Mouse (Mus musculus): ENCODE measurements around the gene Celsr2.

Celsr2 gene

GRCm38 (mm10) chr3:108414857-108415830, at the start of gene Celsr2:
Celsr2 (minus strand) TSS chr3:108415552.
- DNase-seq (ENCODE audit: low spot score in 2 of 2): no peak

- peak in 1 of 2 experiments; percentile 25 for DNase-seq (ENCODE audit: low spot score in 2 of 2)
Observed at GRCm38 (mm10) chr3:108458866-108459265, 43.5 kb upstream of the Celsr2 start.

GRCm38 (mm10) chr3:108458380-108458779, 43.0 kb upstream of the Celsr2 start:
- DNase-seq (ENCODE audit: low spot score in 2 of 2): no peak

- no peak for DNase-seq (ENCODE audit: low spot score in 2 of 2)
Observed at GRCm38 (mm10) chr3:108454172-108454571, 38.8 kb upstream of the Celsr2 start.

GRCm38 (mm10) chr3:108451969-108452368, 36.6 kb upstream of the Celsr2 start:
- no peak for DNase-seq (ENCODE audit: low spot score in 2 of 2)

GRCm38 (mm10) chr3:108445366-108445705, 30.0 kb upstream of the Celsr2 start:
- no peak for DNase-seq (ENCODE audit: low spot score in 2 of 2)

- peak; percentile 86 to 91 for DNase-seq (ENCODE audit: low spot score in 2 of 2)
Observed at GRCm38 (mm10) chr3:108444698-108445365, 29.5 kb upstream of the Celsr2 start, which contains the start of gene Sars. Sars (minus strand) TSS chr3:108445209.

- no peak for DNase-seq (ENCODE audit: low spot score in 2 of 2)
Observed at GRCm38 (mm10) chr3:108444029-108444428, 28.7 kb upstream of the Celsr2 start.

GRCm38 (mm10) chr3:108436380-108436714, 21.0 kb upstream of the Celsr2 start:
- no peak for DNase-seq (ENCODE audit: low spot score in 2 of 2)

- DNase-seq (ENCODE audit: low spot score in 2 of 2): no peak
Observed at GRCm38 (mm10) chr3:108435701-108436379, 20.5 kb upstream of the Celsr2 start.

GRCm38 (mm10) chr3:108433881-108434495, 18.6 kb upstream of the Celsr2 start:
- no peak for DNase-seq (ENCODE audit: low spot score in 2 of 2)

- no peak for DNase-seq (ENCODE audit: low spot score in 2 of 2)
Observed at GRCm38 (mm10) chr3:108433188-108433880, 18.0 kb upstream of the Celsr2 start.

GRCm38 (mm10) chr3:108432542-108433187, 17.3 kb upstream of the Celsr2 start:
- DNase-seq (ENCODE audit: low spot score in 2 of 2): no peak

GRCm38 (mm10) chr3:108425624-108426018, 10.3 kb upstream of the Celsr2 start:
- no peak for DNase-seq (ENCODE audit: low spot score in 2 of 2)

GRCm38 (mm10) chr3:108424944-108425623, 9.7 kb upstream of the Celsr2 start:
- no peak for DNase-seq (ENCODE audit: low spot score in 2 of 2)

GRCm38 (mm10) chr3:108423844-108424801, 8.8 kb upstream of the Celsr2 start:
- DNase-seq (ENCODE audit: low spot score in 2 of 2): no peak

GRCm38 (mm10) chr3:108423006-108423405, 7.7 kb upstream of the Celsr2 start:
- no peak for DNase-seq (ENCODE audit: low spot score in 2 of 2)

GRCm38 (mm10) chr3:108415831-108416223, 475 bp upstream of the Celsr2 start:
- DNase-seq (ENCODE audit: low spot score in 2 of 2): peak in 1 of 2 experiments; percentile 50

Data from urinary bladder, postnatal 4 days (tissue).